Mouse (Mus musculus): ENCODE measurements around the gene Zfr. TPM values are rescaled to one million over a fixed set of nuclear protein-coding genes. Genes with fewer than 3 reads are reported as not detected.
"Not testable (repeated sequence)": the region's sequence is repeated elsewhere in the genome, so short reads cannot be mapped to it uniquely, and the experiment has no call there.

The Zfr gene
- polyA plus RNA-seq, 1 experiment from 2014 or later = 120 TPM

- H3K9ac ChIP-seq; H3K4me3 ChIP-seq; H3K4me2 ChIP-seq; H3K36me3 ChIP-seq; H3K9me3 ChIP-seq; ATAC-seq (ENCODE audit: borderline replicate concordance, extremely low read depth, low FRiP score, low TSS enrichment); H3K4me1 ChIP-seq; H3K27me3 ChIP-seq; H3K27ac ChIP-seq: not testable (repeated sequence)
- 79% methylated on average over 3 of the region's 3 CpGs for WGBS
Observed at GRCm38 (mm10) chr15:12108922-12109321, 8.7 kb upstream of the Zfr start.

- Histone ChIP-seq H3K9me3 (no peaks in the 10 kb centered on the region), H3K4me1 (no peaks in the 10 kb centered on the region), H3K4me3 (no peak overlapping the region), H3K27ac (peak overlapping the region; percentile 79), H3K27me3 (no peaks in the 10 kb centered on the region), H3K4me2 (no peak overlapping the region), H3K36me3 (no peaks in the 10 kb centered on the region), H3K9ac (no peak overlapping the region)
- WGBS = 41% methylated on average over 7 of the region's 7 CpGs
- ATAC-seq (ENCODE audit: borderline replicate concordance, extremely low read depth, low FRiP score, low TSS enrichment) = peak; percentile 64
Observed at GRCm38 (mm10) chr15:12111232-12111631, 6.4 kb upstream of the Zfr start.

- Histone ChIP-seq H3K27me3 (no peaks in the 10 kb centered on the region), H3K4me3 (no peak overlapping the region), H3K36me3 (no peaks in the 10 kb centered on the region), H3K4me1 (0 out of 2 replicates have a peak, but pooled peaks cover 7% of the 10 kb centered on the region), H3K9ac (no peak overlapping the region), H3K4me2 (no peak overlapping the region), H3K9me3 (no peaks in the 10 kb centered on the region), H3K27ac (no peak overlapping the region)
- no peak for ATAC-seq (ENCODE audit: borderline replicate concordance, extremely low read depth, low FRiP score, low TSS enrichment)
- WGBS = 76% methylated on average over 2 of the region's 2 CpGs
Observed at GRCm38 (mm10) chr15:12113411-12113810, 4.2 kb upstream of the Zfr start.

GRCm38 (mm10) chr15:12114546-12114945 lies 3.1 kb upstream of the Zfr start:
- Histone ChIP-seq H3K4me3 (no peak overlapping the region), H3K9ac (no peak overlapping the region), H3K4me2 (no peak overlapping the region), H3K9me3 (no peaks in the 10 kb centered on the region), H3K36me3 (no peaks in the 10 kb centered on the region), H3K27ac (no peak overlapping the region), H3K4me1 (peaks cover 10% of the 10 kb centered on the region; the same call in 1 of the 2 replicates), H3K27me3 (no peaks in the 10 kb centered on the region)
- 44% methylated on average over 6 of the region's 6 CpGs for WGBS
- no peak for ATAC-seq (ENCODE audit: borderline replicate concordance, extremely low read depth, low FRiP score, low TSS enrichment)

- no peak overlapping the region for H3K4me3 ChIP-seq
- no peaks in the 10 kb centered on the region for H3K27me3 ChIP-seq
- no peak overlapping the region for H3K27ac ChIP-seq
- peaks cover 12% of the 10 kb centered on the region; the same call in 1 of the 2 replicates for H3K4me1 ChIP-seq
- ATAC-seq (ENCODE audit: borderline replicate concordance, extremely low read depth, low FRiP score, low TSS enrichment) = no peak
- H3K4me2 ChIP-seq = no peak overlapping the region
- H3K9me3 ChIP-seq = no peaks in the 10 kb centered on the region
- no peak overlapping the region for H3K9ac ChIP-seq
- WGBS = 34% methylated on average over 6 of the region's 6 CpGs
- no peaks in the 10 kb centered on the region for H3K36me3 ChIP-seq
Observed at GRCm38 (mm10) chr15:12115722-12116230, 1.9 kb upstream of the Zfr start.

- Histone ChIP-seq H3K4me3 (peak overlapping the region; percentile 96), H3K4me1 (peaks cover 19% of the 10 kb centered on the region; the same call in 1 of the 2 replicates), H3K4me2 (peak overlapping the region; percentile 61), H3K9ac (peak overlapping the region; percentile 98), H3K9me3 (no peaks in the 10 kb centered on the region), H3K27ac (peak overlapping the region; percentile 93), H3K36me3 (no peaks in the 10 kb centered on the region), H3K27me3 (no peaks in the 10 kb centered on the region)
- peak; percentile 49; the same call in 1 of the 2 replicates for ATAC-seq (ENCODE audit: borderline replicate concordance, extremely low read depth, low FRiP score, low TSS enrichment)
- 0% methylated on average over 33 of the region's 43 CpGs for WGBS
Observed at GRCm38 (mm10) chr15:12118093-12118431, 431 bp downstream of the Zfr start.

- H3K4me3 ChIP-seq = peak overlapping the region; percentile 96
Observed at GRCm38 (mm10) chr15:12118432-12119128, 949 bp downstream of the Zfr start.

GRCm38 (mm10) chr15:12119129-12119466 lies 1.5 kb downstream of the Zfr start:
- peak overlapping the region; percentile 61 for H3K4me2 ChIP-seq
- H3K27me3 ChIP-seq = no peaks in the 10 kb centered on the region
- 0 out of 2 replicates have a peak overlapping the region, but pooled peaks have one; percentile 93 for H3K27ac ChIP-seq
- ATAC-seq (ENCODE audit: borderline replicate concordance, extremely low read depth, low FRiP score, low TSS enrichment) = no peak
- peak overlapping the region; percentile 98 for H3K9ac ChIP-seq
- no peaks in the 10 kb centered on the region for H3K36me3 ChIP-seq
- peaks cover 19% of the 10 kb centered on the region; the same call in 1 of the 2 replicates for H3K4me1 ChIP-seq
- peak overlapping the region; percentile 96 for H3K4me3 ChIP-seq
- WGBS = 4% methylated on average over 7 of the region's 7 CpGs
- no peaks in the 10 kb centered on the region for H3K9me3 ChIP-seq

More at GRCm38 (mm10) chr15:12118432-12119128, 949 bp downstream of the Zfr start:
- Histone ChIP-seq H3K4me2 (peak overlapping the region; percentile 61), H3K27me3 (no peaks in the 10 kb centered on the region), H3K9ac (peak overlapping the region; percentile 98), H3K36me3 (no peaks in the 10 kb centered on the region), H3K27ac (peak overlapping the region; percentile 93), H3K4me1 (peaks cover 19% of the 10 kb centered on the region; the same call in 1 of the 2 replicates), H3K9me3 (no peaks in the 10 kb centered on the region)
- WGBS = 1% methylated on average over 60 of the region's 61 CpGs
- ATAC-seq (ENCODE audit: borderline replicate concordance, extremely low read depth, low FRiP score, low TSS enrichment) = peak; percentile 68

GRCm38 (mm10) chr15:12124913-12125312 lies 7.3 kb downstream of the Zfr start:
- WGBS = 79% methylated on average over 1 of the region's 1 CpGs
- ATAC-seq (ENCODE audit: borderline replicate concordance, extremely low read depth, low FRiP score, low TSS enrichment) = no peak
- no peak overlapping the region for H3K27ac ChIP-seq
- no peak overlapping the region for H3K4me2 ChIP-seq
- H3K4me1 ChIP-seq = peaks cover 9% of the 10 kb centered on the region; the same call in 1 of the 2 replicates
- no peak overlapping the region for H3K4me3 ChIP-seq
- no peaks in the 10 kb centered on the region for H3K9me3 ChIP-seq
- H3K9ac ChIP-seq = no peak overlapping the region
- H3K36me3 ChIP-seq = no peaks in the 10 kb centered on the region; the same call in 1 of the 2 replicates
- H3K27me3 ChIP-seq = no peaks in the 10 kb centered on the region

GRCm38 (mm10) chr15:12130871-12131270 lies 13.2 kb downstream of the Zfr start:
- not testable (repeated sequence) for H3K27me3 ChIP-seq; H3K27ac ChIP-seq; ATAC-seq (ENCODE audit: borderline replicate concordance, extremely low read depth, low FRiP score, low TSS enrichment); H3K4me2 ChIP-seq; H3K9me3 ChIP-seq; H3K36me3 ChIP-seq; H3K9ac ChIP-seq; H3K4me3 ChIP-seq; H3K4me1 ChIP-seq
- WGBS = 82% methylated on average over 3 of the region's 3 CpGs

- no peak overlapping the region for H3K9ac ChIP-seq
- no peaks in the 10 kb centered on the region for H3K4me1 ChIP-seq
- WGBS = 73% methylated on average over 1 of the region's 1 CpGs
- H3K27ac ChIP-seq = no peak overlapping the region
- ATAC-seq (ENCODE audit: borderline replicate concordance, extremely low read depth, low FRiP score, low TSS enrichment) = no peak
- no peak overlapping the region for H3K4me3 ChIP-seq
- H3K36me3 ChIP-seq = peaks cover 14% of the 10 kb centered on the region
- no peaks in the 10 kb centered on the region for H3K9me3 ChIP-seq
- no peaks in the 10 kb centered on the region for H3K27me3 ChIP-seq
- H3K4me2 ChIP-seq = no peak overlapping the region
Observed at GRCm38 (mm10) chr15:12134546-12134945, 16.9 kb downstream of the Zfr start.

GRCm38 (mm10) chr15:12135368-12135767 lies 17.7 kb downstream of the Zfr start:
- Histone ChIP-seq H3K27ac (no peak overlapping the region), H3K9me3 (no peaks in the 10 kb centered on the region), H3K4me2 (no peak overlapping the region), H3K4me1 (no peaks in the 10 kb centered on the region), H3K27me3 (no peaks in the 10 kb centered on the region), H3K4me3 (no peak overlapping the region), H3K9ac (no peak overlapping the region), H3K36me3 (peaks cover 17% of the 10 kb centered on the region)
- WGBS = 49% methylated on average over 3 of the region's 3 CpGs
- no peak for ATAC-seq (ENCODE audit: borderline replicate concordance, extremely low read depth, low FRiP score, low TSS enrichment)

All from lung, embryonic 15.5 days (tissue).